Mouse (Mus musculus): ENCODE measurements around the gene Rtn3. TPM values are rescaled to one million over a fixed set of nuclear protein-coding genes. Genes with fewer than 3 reads are reported as not detected.

Gene Rtn3
- polyA plus RNA-seq, 1 experiment = 197 TPM

DNA sequence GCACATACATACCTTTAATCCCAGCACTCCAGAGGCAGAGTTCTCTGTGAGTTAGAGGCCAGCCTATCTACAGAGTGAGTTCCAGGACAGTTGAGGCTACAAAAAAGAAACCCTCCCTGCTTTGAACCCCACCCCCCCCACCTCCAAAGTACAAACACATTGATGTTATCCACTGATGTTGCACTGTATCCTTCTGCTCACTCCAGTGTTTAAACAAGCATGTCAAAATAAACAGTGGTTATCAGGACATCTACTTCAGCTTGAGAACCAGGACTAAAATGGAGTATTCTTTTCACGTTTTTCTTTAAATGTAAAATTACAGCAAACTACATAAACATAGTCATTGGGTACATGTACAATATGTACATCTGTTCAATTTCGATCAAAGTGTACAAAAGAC is 38.0 kb downstream of the Rtn3 start:
- Histone ChIP-seq H3K4me1 (replicated peaks; ENCODE audit: control insufficient read depth, insufficient read depth, low read length) (peaks cover 19% of the 10 kb centered on the region), H3K36me3 (ENCODE audit: control insufficient read depth, insufficient read depth, low read length) (no peaks in the 10 kb centered on the region; the same call in 1 of the 2 replicates), H3K4me3 (ENCODE audit: control insufficient read depth, insufficient read depth, low read length) (no peak overlapping the region), H3K27me3 (ENCODE audit: control insufficient read depth, insufficient read depth, low read length) (no peaks in the 10 kb centered on the region), H3K27ac (ENCODE audit: control insufficient read depth, insufficient read depth, low read length) (peak overlapping the region; percentile 86; the same call in 1 of the 2 replicates)
- no peak for DNase-seq
- 71% methylated on average over 2 of the region's 2 CpGs for WGBS
- TF ChIP-seq CTCF (IDR thresholded peaks at IDR 0.05; ENCODE audit: borderline replicate concordance, control insufficient read depth, extremely low read depth, insufficient read depth, low read length, poor library complexity) = no peak
- TF ChIP-seq POLR2A (IDR thresholded peaks at IDR 0.05; ENCODE audit: control insufficient read depth, extremely low read depth, insufficient read depth, low read length, poor library complexity) = no peak

GRCm38 (mm10) chr19:7441493-7441892 is 41.6 kb downstream of the Rtn3 start:
- no peak overlapping the region for H3K4me3 ChIP-seq (ENCODE audit: control insufficient read depth, insufficient read depth, low read length)
- H3K27me3 ChIP-seq (ENCODE audit: control insufficient read depth, insufficient read depth, low read length) = no peaks in the 10 kb centered on the region
- H3K27ac ChIP-seq (ENCODE audit: control insufficient read depth, insufficient read depth, low read length) = no peak overlapping the region
- peak; percentile 62 for DNase-seq
- H3K4me1 ChIP-seq (replicated peaks; ENCODE audit: control insufficient read depth, insufficient read depth, low read length) = peaks cover 15% of the 10 kb centered on the region
- 80% methylated on average over 14 of the region's 14 CpGs for WGBS
- no peaks in the 10 kb centered on the region for H3K36me3 ChIP-seq (ENCODE audit: control insufficient read depth, insufficient read depth, low read length)
- TF ChIP-seq POLR2A (IDR thresholded peaks at IDR 0.05; ENCODE audit: control insufficient read depth, extremely low read depth, insufficient read depth, low read length, poor library complexity) = no peak
- peak; percentile 56; the same call in 1 of the 2 replicates for TF ChIP-seq CTCF (IDR thresholded peaks at IDR 0.05; ENCODE audit: borderline replicate concordance, control insufficient read depth, extremely low read depth, insufficient read depth, low read length, poor library complexity)

DNA sequence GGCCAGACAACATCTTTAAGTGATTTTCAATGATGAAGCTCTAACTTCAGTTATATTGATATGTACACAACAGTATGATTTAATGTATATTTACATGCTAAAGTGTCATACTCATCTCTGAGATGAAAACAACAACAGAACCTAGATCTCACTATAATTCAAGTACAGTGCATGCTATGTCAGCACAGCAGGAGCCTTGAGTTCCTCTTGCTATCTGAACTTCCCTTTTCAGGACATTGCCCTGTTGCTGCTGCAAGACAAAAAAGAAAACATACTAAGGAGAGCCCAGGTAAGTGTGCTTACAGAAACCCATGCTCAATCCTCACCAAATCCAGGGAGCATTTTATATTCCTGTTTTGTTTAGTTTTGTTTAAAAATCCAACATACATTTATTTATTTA is 44.8 kb downstream of the Rtn3 start:
- no peak overlapping the region for H3K27ac ChIP-seq (ENCODE audit: control insufficient read depth, insufficient read depth, low read length)

DNA sequence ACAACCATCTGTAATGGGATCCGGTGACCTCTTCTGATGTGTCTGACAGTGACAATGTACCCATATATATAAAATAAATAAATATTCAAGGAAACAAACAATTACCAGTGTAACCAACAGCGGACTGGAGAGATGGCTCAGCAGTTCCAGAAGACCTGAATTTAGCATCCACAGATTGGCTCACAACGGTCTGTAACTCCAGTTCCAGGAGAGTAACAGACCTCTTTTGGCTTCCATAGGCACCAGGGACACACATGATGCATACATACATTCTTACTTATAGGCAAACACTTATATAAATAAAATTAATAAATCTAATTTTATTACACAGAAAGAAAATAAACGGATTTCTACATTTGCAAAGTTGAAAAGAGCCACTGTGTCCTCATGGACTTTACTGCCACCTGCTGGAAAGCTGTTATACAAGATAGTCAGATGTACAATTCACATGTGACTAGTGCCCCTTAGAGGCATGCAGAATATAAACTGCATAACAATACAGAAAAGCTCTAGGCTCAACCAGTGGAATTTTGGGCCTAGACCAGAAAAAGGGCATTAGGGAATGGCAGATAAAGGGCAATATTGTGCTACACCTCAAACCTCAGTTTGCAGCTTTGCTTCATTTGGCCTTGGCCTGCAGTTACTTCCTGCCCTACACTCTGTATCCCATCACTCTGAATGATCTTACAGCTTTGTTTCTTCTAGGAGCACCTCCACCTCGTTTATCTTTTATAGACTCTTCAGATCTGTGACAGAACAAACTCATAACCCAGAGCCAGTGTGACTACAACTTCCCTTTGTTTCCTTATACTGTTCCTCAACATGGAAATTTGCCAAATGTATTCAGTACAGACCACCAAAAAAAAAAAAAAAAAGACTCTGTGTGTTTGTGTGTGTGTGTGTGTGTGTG is 46.8 kb downstream of the Rtn3 start:
- WGBS = 68% methylated on average over 5 of the region's 5 CpGs
- H3K27ac ChIP-seq (ENCODE audit: control insufficient read depth, insufficient read depth, low read length) = no peak overlapping the region
- peaks cover 35% of the 10 kb centered on the region for H3K36me3 ChIP-seq (ENCODE audit: control insufficient read depth, insufficient read depth, low read length)
- peak; percentile 60 for DNase-seq
- H3K27me3 ChIP-seq (ENCODE audit: control insufficient read depth, insufficient read depth, low read length) = no peaks in the 10 kb centered on the region
- TF ChIP-seq POLR2A (IDR thresholded peaks at IDR 0.05; ENCODE audit: control insufficient read depth, extremely low read depth, insufficient read depth, low read length, poor library complexity) = no peak
- no peak for TF ChIP-seq CTCF (IDR thresholded peaks at IDR 0.05; ENCODE audit: borderline replicate concordance, control insufficient read depth, extremely low read depth, insufficient read depth, low read length, poor library complexity)
- no peak overlapping the region for H3K4me3 ChIP-seq (ENCODE audit: control insufficient read depth, insufficient read depth, low read length)
- 0 out of 2 replicates have a peak, but pooled peaks cover 2% of the 10 kb centered on the region for H3K4me1 ChIP-seq (replicated peaks; ENCODE audit: control insufficient read depth, insufficient read depth, low read length)

More for the DNA sequence above, 44.8 kb downstream of the Rtn3 start:
- H3K4me3 ChIP-seq (ENCODE audit: control insufficient read depth, insufficient read depth, low read length) = no peak overlapping the region
- H3K27me3 ChIP-seq (ENCODE audit: control insufficient read depth, insufficient read depth, low read length) = no peaks in the 10 kb centered on the region
- no peak for DNase-seq
- H3K4me1 ChIP-seq (replicated peaks; ENCODE audit: control insufficient read depth, insufficient read depth, low read length) = 0 out of 2 replicates have a peak, but pooled peaks cover 4% of the 10 kb centered on the region
- H3K36me3 ChIP-seq (ENCODE audit: control insufficient read depth, insufficient read depth, low read length) = peaks cover 15% of the 10 kb centered on the region
- TF ChIP-seq CTCF (IDR thresholded peaks at IDR 0.05; ENCODE audit: borderline replicate concordance, control insufficient read depth, extremely low read depth, insufficient read depth, low read length, poor library complexity) (no peak), POLR2A (IDR thresholded peaks at IDR 0.05; ENCODE audit: control insufficient read depth, extremely low read depth, insufficient read depth, low read length, poor library complexity) (no peak)

DNA sequence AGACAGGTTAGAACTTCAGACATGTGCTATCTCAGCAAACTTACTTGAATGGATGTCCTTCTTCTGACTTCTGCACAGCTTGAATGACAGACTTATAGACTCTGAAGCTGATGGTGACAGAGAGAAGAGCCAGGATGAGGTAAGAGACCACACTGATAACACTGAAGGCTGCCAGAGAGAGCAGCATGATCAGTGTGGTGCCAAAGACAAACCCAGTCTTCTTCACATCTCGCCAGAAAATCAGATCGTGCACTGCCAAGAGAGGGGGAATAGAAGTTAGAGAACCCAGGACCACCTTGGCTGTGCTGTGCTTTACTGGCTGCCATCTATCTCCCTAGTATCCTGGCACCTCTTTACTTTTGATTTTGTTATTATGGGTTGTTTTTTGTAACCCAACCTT is 48.2 kb downstream of the Rtn3 start:
- DNase-seq = no peak
- H3K4me3 ChIP-seq (ENCODE audit: control insufficient read depth, insufficient read depth, low read length) = no peak overlapping the region
- H3K4me1 ChIP-seq (replicated peaks; ENCODE audit: control insufficient read depth, insufficient read depth, low read length) = no peaks in the 10 kb centered on the region
- 98% methylated on average over 2 of the region's 2 CpGs for WGBS
- H3K27me3 ChIP-seq (ENCODE audit: control insufficient read depth, insufficient read depth, low read length) = no peaks in the 10 kb centered on the region
- TF ChIP-seq CTCF (IDR thresholded peaks at IDR 0.05; ENCODE audit: borderline replicate concordance, control insufficient read depth, extremely low read depth, insufficient read depth, low read length, poor library complexity) = no peak
- TF ChIP-seq POLR2A (IDR thresholded peaks at IDR 0.05; ENCODE audit: control insufficient read depth, extremely low read depth, insufficient read depth, low read length, poor library complexity) = no peak
- no peak overlapping the region for H3K27ac ChIP-seq (ENCODE audit: control insufficient read depth, insufficient read depth, low read length)
- peaks cover 48% of the 10 kb centered on the region for H3K36me3 ChIP-seq (ENCODE audit: control insufficient read depth, insufficient read depth, low read length)

DNA sequence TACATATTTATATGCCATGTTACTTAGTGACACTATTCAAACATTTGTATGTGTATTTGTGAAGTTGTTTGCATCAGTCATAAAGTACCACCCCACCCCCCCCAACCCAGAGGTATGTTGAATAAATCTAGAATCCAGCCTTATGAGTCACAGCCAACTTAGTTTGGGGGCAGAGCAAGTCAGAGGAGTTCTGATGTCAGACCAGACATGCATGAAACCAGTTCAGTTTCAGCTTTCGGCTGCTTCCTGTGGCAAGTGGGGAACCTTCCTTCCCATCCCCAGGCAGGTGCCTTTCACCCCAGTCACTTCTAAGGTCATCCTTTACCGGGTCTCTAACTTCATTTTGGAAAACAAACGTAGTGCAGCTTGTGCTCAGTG is 57.7 kb downstream of the Rtn3 start:
- peaks cover under 1% of the 10 kb centered on the region for H3K4me1 ChIP-seq (replicated peaks; ENCODE audit: control insufficient read depth, insufficient read depth, low read length)
- H3K36me3 ChIP-seq (ENCODE audit: control insufficient read depth, insufficient read depth, low read length) = peaks cover 77% of the 10 kb centered on the region
- 61% methylated on average over 3 of the region's 3 CpGs for WGBS
- no peaks in the 10 kb centered on the region for H3K27me3 ChIP-seq (ENCODE audit: control insufficient read depth, insufficient read depth, low read length)
- H3K27ac ChIP-seq (ENCODE audit: control insufficient read depth, insufficient read depth, low read length) = no peak overlapping the region
- no peak overlapping the region for H3K4me3 ChIP-seq (ENCODE audit: control insufficient read depth, insufficient read depth, low read length)
- DNase-seq = no peak
- TF ChIP-seq POLR2A (IDR thresholded peaks at IDR 0.05; ENCODE audit: control insufficient read depth, extremely low read depth, insufficient read depth, low read length, poor library complexity) = no peak
- no peak for TF ChIP-seq CTCF (IDR thresholded peaks at IDR 0.05; ENCODE audit: borderline replicate concordance, control insufficient read depth, extremely low read depth, insufficient read depth, low read length, poor library complexity)
